8 mouse cellular contexts compared by ENCODE assay signal in the genomic region with DNA sequence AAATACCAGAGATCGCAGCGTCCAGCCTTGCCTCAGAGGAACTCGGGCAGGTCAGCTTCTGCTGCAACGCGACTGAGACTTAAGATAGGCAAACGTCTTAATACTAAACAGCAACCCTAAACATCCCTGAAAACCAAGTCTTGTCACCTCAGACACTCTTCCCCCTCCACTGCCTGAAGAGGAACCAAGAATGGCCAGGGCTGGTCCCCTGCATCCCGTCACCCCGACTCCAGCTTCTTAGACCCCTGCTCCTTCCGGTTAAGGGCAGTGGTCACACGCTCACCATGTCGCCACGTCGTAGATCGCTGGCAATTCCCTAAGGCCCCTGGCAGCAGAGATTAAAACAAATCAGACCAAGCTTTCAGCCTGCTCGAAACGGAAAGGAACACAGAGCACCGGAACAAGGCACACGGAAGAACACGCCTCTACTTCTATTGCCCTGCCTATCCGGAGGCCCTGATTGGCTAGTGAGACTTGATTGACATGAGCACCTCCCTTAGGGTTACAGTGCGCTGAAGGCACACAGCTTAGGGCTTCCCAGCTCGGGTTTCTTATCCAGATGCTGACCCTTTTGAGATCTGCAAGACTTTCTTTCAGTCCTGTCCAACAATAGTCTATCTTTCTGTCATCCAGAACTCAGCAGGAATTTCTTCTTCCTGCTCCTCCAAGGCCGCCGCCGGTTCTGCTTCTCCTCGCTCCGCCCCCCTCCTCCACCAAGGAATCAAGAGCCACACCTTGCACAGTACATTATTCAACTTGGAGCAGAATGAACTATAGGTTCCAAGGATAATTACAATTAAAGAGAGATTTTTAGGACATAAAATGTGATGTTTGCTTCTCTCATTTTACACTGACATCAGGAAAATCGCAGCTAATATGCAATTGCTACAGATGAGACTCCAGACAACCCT. TPM values are rescaled to one million over a fixed set of nuclear protein-coding genes. Genes with fewer than 3 reads are reported as not detected.
DNase-seq lines count a peak whose midpoint lies in the region; ATAC-seq and TF ChIP-seq lines count a peak whose summit lies in the region.
"Not testable (repeated sequence)": the region's sequence is repeated elsewhere in the genome, so short reads cannot be mapped to it uniquely, and the experiment has no call there.

A gene (minus strand): TSS at position 409 of the 911 bp plus-strand sequence.

- TF ChIP-seq EP300 in lung, postnatal 0 days (IDR thresholded peaks at IDR 0.05): not testable (repeated sequence)

- peak; percentile 93 for DNase-seq in MN1 (ENCODE audit: low spot score)
- peak; percentile 94 for DNase-seq in cerebellum, adult 9-10 months
- DNase-seq in hindbrain, embryonic 10.5 days (ENCODE audit: low spot score): peak; percentile 84
- DNase-seq in layer of hippocampus, adult 9-11 months: peak; percentile 94
- peak; percentile 97 for DNase-seq in lung, postnatal 0 days (ENCODE audit: low spot score)
- peak; percentile 70 for DNase-seq in ovary, postnatal 14 days (ENCODE audit: low spot score)
- peak; percentile 91 for DNase-seq in thymus, postnatal 14 days

- H3K9me3 ChIP-seq in hindbrain, embryonic 10.5 days: peaks cover 16% of the 10 kb centered on the region
- H3K9me3 ChIP-seq in lung, postnatal 0 days (ENCODE audit: low read length): not testable (repeated sequence)

- H3K4me2 ChIP-seq in lung, postnatal 0 days (replicated peaks; ENCODE audit: low read depth, low read length): peak within 1 kb of the TSS; percentile 46

- ATAC-seq in frontal cortex, adult (ENCODE audit: low TSS enrichment): peak; percentile 100
- peak; percentile 100 for ATAC-seq in lung, postnatal 0 days

- not testable (repeated sequence) for H3K4me1 ChIP-seq in hindbrain, embryonic 10.5 days (replicated peaks); lung, postnatal 0 days (ENCODE audit: insufficient read depth, low read depth, low read length)

- peak within 1 kb of the TSS; percentile 64 for H3K4me3 ChIP-seq in hindbrain, embryonic 10.5 days
- peak within 1 kb of the TSS; percentile 67 for H3K4me3 ChIP-seq in lung, postnatal 0 days (ENCODE audit: low read depth, low read length)

- not testable (repeated sequence) for TF ChIP-seq CTCF in lung, postnatal 0 days (IDR thresholded peaks at IDR 0.05)

- peaks cover 26% of the 10 kb centered on the region for H3K36me3 ChIP-seq in hindbrain, embryonic 10.5 days
- not testable (repeated sequence) for H3K36me3 ChIP-seq in lung, postnatal 0 days (ENCODE audit: insufficient read depth, low read length)

- peak within 1 kb of the TSS; percentile 89 for H3K27ac ChIP-seq in hindbrain, embryonic 10.5 days
- peak within 1 kb of the TSS; percentile 87 for H3K27ac ChIP-seq in lung, postnatal 0 days (ENCODE audit: low read length)

- not testable (repeated sequence) for H3K27me3 ChIP-seq in hindbrain, embryonic 10.5 days (ENCODE audit: insufficient read depth, poor library complexity, severe bottlenecking); lung, postnatal 0 days (replicated peaks; ENCODE audit: insufficient read depth, low read length)

- WGBS in hindbrain, embryonic 10.5 days: 3% methylated on average over 28 of the region's 28 CpGs
- WGBS in lung, postnatal 0 days: 2% methylated on average over 28 of the region's 28 CpGs

- H3K9ac ChIP-seq in lung, postnatal 0 days (replicated peaks; ENCODE audit: low read depth): peak within 1 kb of the TSS; percentile 67

RNA-seq across cellular contexts. Expression of the gene that starts here (rescaled TPM):
- polyA plus RNA-seq in hindbrain, embryonic 10.5 days (2016; fragmentation: Nextera tagmentation; extraction: Ambion mirVana): 11.1 and 12.5 TPM in 2 replicates
- polyA plus RNA-seq in lung, postnatal 0 days (2015; fragmentation: Nextera tagmentation; extraction: Ambion mirVana): 6.7 and 9.0 TPM in 2 replicates

Comparison
In these comparisons a context has a peak if more than half of its experiments do, and no peak if none do; other contexts are left out.
1. Peak in every context shown above with its lines: DNase-seq, ATAC-seq, H3K4me3 ChIP-seq and H3K27ac ChIP-seq.